8 mouse cellular contexts compared by ENCODE assay signal in the genomic region with DNA sequence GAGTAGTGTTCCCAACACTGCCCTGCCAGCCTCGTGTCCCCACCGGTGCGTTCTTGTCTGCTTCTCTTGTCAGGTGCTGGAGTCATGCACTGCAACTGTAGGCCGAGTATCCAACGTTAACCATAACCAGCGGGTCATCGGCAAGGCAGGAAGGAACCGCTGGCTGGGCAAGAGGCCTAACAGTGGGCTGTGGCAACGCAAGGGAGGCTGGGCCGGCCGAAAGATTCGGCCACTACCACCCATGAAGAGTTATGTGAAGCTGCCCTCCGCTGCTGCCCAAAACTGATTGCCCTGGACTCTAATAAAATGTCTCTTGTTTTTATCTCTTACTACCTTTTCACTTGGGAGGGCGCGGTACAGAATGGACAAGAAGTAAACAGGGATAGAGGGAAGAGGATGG. TPM values are rescaled to one million over a fixed set of nuclear protein-coding genes. Genes with fewer than 3 reads are reported as not detected.
A peak's percentile ranks its signal among the peaks of the same experiment; 100 is the strongest.
DNase-seq lines count a peak whose midpoint lies in the region; ATAC-seq and TF ChIP-seq lines count a peak whose summit lies in the region.

No protein-coding gene starts in this region.

- H3K36me3 ChIP-seq in heart, embryonic 15.5 days: peaks cover 32% of the 10 kb centered on the region
- peaks cover 12% of the 10 kb centered on the region for H3K36me3 ChIP-seq in hindbrain, embryonic 11.5 days (ENCODE audit: control insufficient read depth, insufficient read depth, low read length)
- H3K36me3 ChIP-seq in midbrain, embryonic 10.5 days: peaks cover 50% of the 10 kb centered on the region

- WGBS in heart, embryonic 15.5 days: 29% methylated on average over 15 of the region's 15 CpGs
- 32% methylated on average over 15 of the region's 15 CpGs for WGBS in bone marrow, adult 2 months
- WGBS in hindbrain, embryonic 11.5 days: 42% methylated on average over 15 of the region's 15 CpGs
- 47% methylated on average over 15 of the region's 15 CpGs for WGBS in midbrain, embryonic 10.5 days

- H3K9me3 ChIP-seq in heart, embryonic 15.5 days (replicated peaks): no peaks in the 10 kb centered on the region
- H3K9me3 ChIP-seq in hindbrain, embryonic 11.5 days (ENCODE audit: control insufficient read depth, low read length): no peaks in the 10 kb centered on the region
- H3K9me3 ChIP-seq in midbrain, embryonic 10.5 days (replicated peaks): no peaks in the 10 kb centered on the region

- H3K27ac ChIP-seq in heart, embryonic 15.5 days: peak overlapping the region; percentile 99
- H3K27ac ChIP-seq in bone marrow, adult 2 months (ENCODE audit: control insufficient read depth, insufficient read depth, low read depth, low read length, poor library complexity): peak overlapping the region; percentile 75
- peak overlapping the region; percentile 93 for H3K27ac ChIP-seq in hindbrain, embryonic 11.5 days (ENCODE audit: low read depth, low read length)
- H3K27ac ChIP-seq in midbrain, embryonic 10.5 days (replicated peaks): peak overlapping the region; percentile 96

- peaks cover 52% of the 10 kb centered on the region for H3K4me1 ChIP-seq in heart, embryonic 15.5 days (replicated peaks)
- H3K4me1 ChIP-seq in bone marrow, adult 2 months (ENCODE audit: control insufficient read depth, insufficient read depth, low read length): peaks cover 3% of the 10 kb centered on the region; the same call in 1 of the 2 replicates
- peaks cover 12% of the 10 kb centered on the region; the same call in 1 of the 2 replicates for H3K4me1 ChIP-seq in hindbrain, embryonic 11.5 days (replicated peaks; ENCODE audit: control insufficient read depth, insufficient read depth, low read length)
- peaks cover 56% of the 10 kb centered on the region for H3K4me1 ChIP-seq in midbrain, embryonic 10.5 days

- no peak for TF ChIP-seq POLR2A in bone marrow, adult 2 months (IDR thresholded peaks at IDR 0.05; ENCODE audit: borderline replicate concordance, control insufficient read depth, low read depth, low read length)

- H3K27me3 ChIP-seq in heart, embryonic 15.5 days: no peaks in the 10 kb centered on the region
- no peaks in the 10 kb centered on the region for H3K27me3 ChIP-seq in hindbrain, embryonic 11.5 days (ENCODE audit: control insufficient read depth, insufficient read depth, low read length)
- no peaks in the 10 kb centered on the region for H3K27me3 ChIP-seq in midbrain, embryonic 10.5 days (ENCODE audit: low read depth, poor library complexity, severe bottlenecking)

- H3K9ac ChIP-seq in heart, embryonic 15.5 days: peak overlapping the region; percentile 91
- H3K9ac ChIP-seq in hindbrain, embryonic 11.5 days (ENCODE audit: low read depth, low read length): peak overlapping the region; percentile 92

- intact Hi-C loops in heart, postnatal 10 days (cut with DNase I): loop anchor here (1.0 kb wide), 1 partner anchor 24 kb away; a partner anchor contains a TSS

- TF ChIP-seq CTCF in bone marrow, adult 2 months (IDR thresholded peaks at IDR 0.05; ENCODE audit: control insufficient read depth, insufficient read depth, low read length): no peak

- peak overlapping the region; percentile 82 for H3K4me3 ChIP-seq in heart, embryonic 15.5 days
- peak overlapping the region; percentile 73 for H3K4me3 ChIP-seq in bone marrow, adult 2 months (replicated peaks; ENCODE audit: control insufficient read depth, low read depth, low read length)
- H3K4me3 ChIP-seq in hindbrain, embryonic 11.5 days (ENCODE audit: low read depth, low read length): peak overlapping the region; percentile 67
- H3K4me3 ChIP-seq in midbrain, embryonic 10.5 days: peak overlapping the region; percentile 82

- no peak for ATAC-seq in heart, embryonic 15.5 days (replicated peaks; ENCODE audit: insufficient number of reproducible peaks, insufficient read depth, low FRiP score, low read depth)
- ATAC-seq in hindbrain, embryonic 11.5 days (ENCODE audit: low FRiP score): no peak
- no peak for ATAC-seq in granulocyte monocyte progenitor cell, adult 5-6 weeks (replicated peaks; ENCODE audit: poor library complexity, severe bottlenecking)

- no peak for DNase-seq in heart, postnatal 10 days
- DNase-seq in hindbrain, embryonic 11.5 days (ENCODE audit: low spot score): no peak
- DNase-seq in midbrain, embryonic 10.5 days (ENCODE audit: low spot score): no peak
- DNase-seq in spleen, postnatal 36 days (ENCODE audit: low spot score in 2 of 2): no peak
- no peak for DNase-seq in cerebellum, postnatal 14 days

- peak overlapping the region; percentile 92 for H3K4me2 ChIP-seq in heart, embryonic 15.5 days
- peak overlapping the region; percentile 91 for H3K4me2 ChIP-seq in hindbrain, embryonic 11.5 days (replicated peaks; ENCODE audit: low read depth, low read length)

RNA-seq across cellular contexts. Expression of a gene that starts 0.3 kb away (rescaled TPM):
- 32.8 and 44.9 TPM in 2 replicates for polyA plus RNA-seq in heart, embryonic 15.5 days (2015; fragmentation: Nextera tagmentation; extraction: Ambion mirVana)
- 10 to 100 TPM; 56.1 to 62.2 TPM for total RNA-seq in heart, postnatal 10 days (2021)
- polyA plus RNA-seq in bone marrow, adult 2 months (2011; ENCODE audit: insufficient read depth, insufficient read length, low replicate concordance, missing spikeins): 9.1 and 12.5 TPM in 2 replicates
- polyA plus RNA-seq in hindbrain, embryonic 11.5 days (2014; fragmentation: Nextera tagmentation; extraction: Ambion mirVana): 25.9 and 30.5 TPM in 2 replicates
- polyA plus RNA-seq in midbrain, embryonic 10.5 days (2016; fragmentation: Nextera tagmentation; extraction: Ambion mirVana): 37.4 and 45.1 TPM in 2 replicates
- 16.8 and 21.6 TPM in 2 replicates for total RNA-seq in granulocyte monocyte progenitor cell, adult 5-6 weeks (2014; fragmentation: Nextera tagmentation)
- total RNA-seq in granulocyte monocyte progenitor cell, adult 5-6 weeks (2017): 10.0 and 13.2 TPM in 2 replicates

RNA-seq across cellular contexts. Expression of a gene that starts 3.8 kb away (rescaled TPM):
- 94.3 and 102 TPM in 2 replicates for polyA plus RNA-seq in heart, embryonic 15.5 days (2015; fragmentation: Nextera tagmentation; extraction: Ambion mirVana)
- total RNA-seq in heart, postnatal 10 days (2021): 100 to 1,000 TPM; 117 to 122 TPM
- 49.3 and 50.2 TPM in 2 replicates for polyA plus RNA-seq in bone marrow, adult 2 months (2011; ENCODE audit: insufficient read depth, insufficient read length, low replicate concordance, missing spikeins)
- polyA plus RNA-seq in hindbrain, embryonic 11.5 days (2014; fragmentation: Nextera tagmentation; extraction: Ambion mirVana): 94.8 and 95.2 TPM in 2 replicates
- polyA plus RNA-seq in midbrain, embryonic 10.5 days (2016; fragmentation: Nextera tagmentation; extraction: Ambion mirVana): 126 and 129 TPM in 2 replicates
- 106 and 113 TPM in 2 replicates for total RNA-seq in granulocyte monocyte progenitor cell, adult 5-6 weeks (2014; fragmentation: Nextera tagmentation)
- 103 and 133 TPM in 2 replicates for total RNA-seq in granulocyte monocyte progenitor cell, adult 5-6 weeks (2017)

RNA-seq across cellular contexts. Expression of a gene that starts 4.0 kb away (rescaled TPM):
- polyA plus RNA-seq in heart, embryonic 15.5 days (2015; fragmentation: Nextera tagmentation; extraction: Ambion mirVana): 20.2 and 24.2 TPM in 2 replicates
- total RNA-seq in heart, postnatal 10 days (2021): 10 to 100 TPM; 23.8 to 28.2 TPM
- 6.6 and 11.9 TPM in 2 replicates for polyA plus RNA-seq in bone marrow, adult 2 months (2011; ENCODE audit: insufficient read depth, insufficient read length, low replicate concordance, missing spikeins)
- polyA plus RNA-seq in hindbrain, embryonic 11.5 days (2014; fragmentation: Nextera tagmentation; extraction: Ambion mirVana): 22.7 and 29.8 TPM in 2 replicates
- polyA plus RNA-seq in midbrain, embryonic 10.5 days (2016; fragmentation: Nextera tagmentation; extraction: Ambion mirVana): 33.0 and 40.3 TPM in 2 replicates
- 5.6 and 8.5 TPM in 2 replicates for total RNA-seq in granulocyte monocyte progenitor cell, adult 5-6 weeks (2014; fragmentation: Nextera tagmentation)
- 7.9 and 11.5 TPM in 2 replicates for total RNA-seq in granulocyte monocyte progenitor cell, adult 5-6 weeks (2017)

RNA-seq across cellular contexts. Expression of a gene that starts 20.5 kb away (rescaled TPM):
- 34.1 and 49.5 TPM in 2 replicates for polyA plus RNA-seq in heart, embryonic 15.5 days (2015; fragmentation: Nextera tagmentation; extraction: Ambion mirVana)
- total RNA-seq in heart, postnatal 10 days (2021): 10 to 100 TPM; 19.5 to 22.3 TPM
- polyA plus RNA-seq in bone marrow, adult 2 months (2011; ENCODE audit: insufficient read depth, insufficient read length, low replicate concordance, missing spikeins): 0.68 and 3.9 TPM in 2 replicates
- 16.0 and 21.5 TPM in 2 replicates for polyA plus RNA-seq in hindbrain, embryonic 11.5 days (2014; fragmentation: Nextera tagmentation; extraction: Ambion mirVana)
- 65.3 and 68.4 TPM in 2 replicates for polyA plus RNA-seq in midbrain, embryonic 10.5 days (2016; fragmentation: Nextera tagmentation; extraction: Ambion mirVana)
- total RNA-seq in granulocyte monocyte progenitor cell, adult 5-6 weeks (2014; fragmentation: Nextera tagmentation): 3.6 and 4.3 TPM in 2 replicates
- total RNA-seq in granulocyte monocyte progenitor cell, adult 5-6 weeks (2017): 3.7 and 3.8 TPM in 2 replicates

RNA-seq across cellular contexts. Expression of a gene that starts 24.3 kb away (rescaled TPM):
- polyA plus RNA-seq in heart, embryonic 15.5 days (2015; fragmentation: Nextera tagmentation; extraction: Ambion mirVana): 33.2 and 39.7 TPM in 2 replicates
- total RNA-seq in heart, postnatal 10 days (2021): 10 to 100 TPM; 12.9 to 19.0 TPM
- 10.3 and 23.3 TPM in 2 replicates for polyA plus RNA-seq in bone marrow, adult 2 months (2011; ENCODE audit: insufficient read depth, insufficient read length, low replicate concordance, missing spikeins)
- 57.9 and 58.4 TPM in 2 replicates for polyA plus RNA-seq in hindbrain, embryonic 11.5 days (2014; fragmentation: Nextera tagmentation; extraction: Ambion mirVana)
- polyA plus RNA-seq in midbrain, embryonic 10.5 days (2016; fragmentation: Nextera tagmentation; extraction: Ambion mirVana): 69.4 and 69.6 TPM in 2 replicates
- 15.7 and 21.3 TPM in 2 replicates for total RNA-seq in granulocyte monocyte progenitor cell, adult 5-6 weeks (2014; fragmentation: Nextera tagmentation)
- 48.2 and 66.9 TPM in 2 replicates for total RNA-seq in granulocyte monocyte progenitor cell, adult 5-6 weeks (2017)
